Mouse (Mus musculus): ENCODE results near the gene Spta1. TPM values are rescaled to one million over a fixed set of nuclear protein-coding genes. Genes with fewer than 3 reads are reported as not detected.

The Spta1 gene
- polyA plus RNA-seq, 1 experiment from 2014 or later = 0.14 TPM

GRCm38 (mm10) chr1:174204699-174205098, 32.1 kb downstream of the Spta1 start:
- 80% methylated on average over 7 of the region's 7 CpGs for WGBS
- no peaks in the 10 kb centered on the region for H3K9me3 ChIP-seq
- H3K36me3 ChIP-seq = no peaks in the 10 kb centered on the region
- H3K27ac ChIP-seq (replicated peaks) = no peak overlapping the region
- H3K4me2 ChIP-seq = no peak overlapping the region
- H3K4me1 ChIP-seq (replicated peaks) = no peaks in the 10 kb centered on the region
- H3K4me3 ChIP-seq = no peak overlapping the region
- no peaks in the 10 kb centered on the region for H3K27me3 ChIP-seq
- H3K9ac ChIP-seq = no peak overlapping the region
- no peak for ATAC-seq (ENCODE audit: low read depth)

- no peaks in the 10 kb centered on the region for H3K9me3 ChIP-seq
These were observed 39.7 kb downstream of the Spta1 start for GRCm38 (mm10) chr1:174212286-174212685.

GRCm38 (mm10) chr1:174215270-174216038, 42.9 kb downstream of the Spta1 start:
- no peak overlapping the region for H3K9ac ChIP-seq
- ATAC-seq (ENCODE audit: low read depth) = no peak
- H3K4me1 ChIP-seq (replicated peaks) = no peaks in the 10 kb centered on the region
- H3K4me3 ChIP-seq = no peak overlapping the region
- H3K27ac ChIP-seq (replicated peaks) = no peak overlapping the region
- H3K27me3 ChIP-seq = no peaks in the 10 kb centered on the region
- no peaks in the 10 kb centered on the region for H3K36me3 ChIP-seq
- 84% methylated on average over 8 of the region's 8 CpGs for WGBS
- no peak overlapping the region for H3K4me2 ChIP-seq
- no peaks in the 10 kb centered on the region for H3K9me3 ChIP-seq

More at GRCm38 (mm10) chr1:174212286-174212685, 39.7 kb downstream of the Spta1 start:
- 85% methylated on average over 5 of the region's 5 CpGs for WGBS
- no peaks in the 10 kb centered on the region for H3K36me3 ChIP-seq
- no peak overlapping the region for H3K27ac ChIP-seq (replicated peaks)
- no peaks in the 10 kb centered on the region for H3K4me1 ChIP-seq (replicated peaks)
- ATAC-seq (ENCODE audit: low read depth) = no peak
- H3K9ac ChIP-seq = no peak overlapping the region
- H3K27me3 ChIP-seq = no peaks in the 10 kb centered on the region
- no peak overlapping the region for H3K4me3 ChIP-seq
- no peak overlapping the region for H3K4me2 ChIP-seq

GRCm38 (mm10) chr1:174216528-174217204, 44.1 kb downstream of the Spta1 start:
- 94% methylated on average over 8 of the region's 8 CpGs for WGBS
- H3K9ac ChIP-seq = no peak overlapping the region
- no peaks in the 10 kb centered on the region for H3K9me3 ChIP-seq

GRCm38 (mm10) chr1:174239916-174240315, 67.3 kb downstream of the Spta1 start:
- 96% methylated on average over 4 of the region's 4 CpGs for WGBS
- no peaks in the 10 kb centered on the region for H3K4me1 ChIP-seq (replicated peaks)
- no peak overlapping the region for H3K4me3 ChIP-seq
- no peaks in the 10 kb centered on the region for H3K9me3 ChIP-seq
- no peaks in the 10 kb centered on the region for H3K36me3 ChIP-seq
- ATAC-seq (ENCODE audit: low read depth) = no peak
- H3K9ac ChIP-seq = no peak overlapping the region
- H3K4me2 ChIP-seq = no peak overlapping the region
- H3K27me3 ChIP-seq = no peaks in the 10 kb centered on the region
- H3K27ac ChIP-seq (replicated peaks) = no peak overlapping the region

More at GRCm38 (mm10) chr1:174216528-174217204, 44.1 kb downstream of the Spta1 start:
- H3K4me1 ChIP-seq (replicated peaks) = no peaks in the 10 kb centered on the region
- no peaks in the 10 kb centered on the region for H3K36me3 ChIP-seq
- H3K4me2 ChIP-seq = no peak overlapping the region
- no peak for ATAC-seq (ENCODE audit: low read depth)
- no peak overlapping the region for H3K27ac ChIP-seq (replicated peaks)
- H3K4me3 ChIP-seq = no peak overlapping the region
- H3K27me3 ChIP-seq = no peaks in the 10 kb centered on the region

- H3K4me2 ChIP-seq = no peak overlapping the region
- H3K9me3 ChIP-seq = no peaks in the 10 kb centered on the region
- WGBS = 77% methylated on average over 2 of the region's 2 CpGs
- H3K4me3 ChIP-seq = no peak overlapping the region
- H3K36me3 ChIP-seq = no peaks in the 10 kb centered on the region
- no peak for ATAC-seq (ENCODE audit: low read depth)
- no peak overlapping the region for H3K9ac ChIP-seq
- H3K27ac ChIP-seq (replicated peaks) = no peak overlapping the region
- no peaks in the 10 kb centered on the region for H3K27me3 ChIP-seq
- H3K4me1 ChIP-seq (replicated peaks) = no peaks in the 10 kb centered on the region
These were observed 72.0 kb downstream of the Spta1 start for GRCm38 (mm10) chr1:174244621-174245020.

- 86% methylated on average over 1 of the region's 1 CpGs for WGBS
- Histone ChIP-seq H3K36me3 (no peaks in the 10 kb centered on the region), H3K27ac (replicated peaks) (no peak overlapping the region), H3K4me2 (no peak overlapping the region), H3K4me3 (no peak overlapping the region), H3K4me1 (replicated peaks) (no peaks in the 10 kb centered on the region), H3K27me3 (no peaks in the 10 kb centered on the region), H3K9me3 (no peaks in the 10 kb centered on the region), H3K9ac (no peak overlapping the region)
- no peak for ATAC-seq (ENCODE audit: low read depth)
These were observed 73.5 kb downstream of the Spta1 start for GRCm38 (mm10) chr1:174246080-174246479.

GRCm38 (mm10) chr1:174247170-174247569, 74.6 kb downstream of the Spta1 start:
- Histone ChIP-seq H3K27me3 (no peaks in the 10 kb centered on the region), H3K9me3 (no peaks in the 10 kb centered on the region), H3K27ac (replicated peaks) (no peak overlapping the region), H3K4me2 (no peak overlapping the region), H3K36me3 (no peaks in the 10 kb centered on the region), H3K4me1 (replicated peaks) (no peaks in the 10 kb centered on the region), H3K4me3 (no peak overlapping the region), H3K9ac (no peak overlapping the region)
- no peak for ATAC-seq (ENCODE audit: low read depth)
- WGBS = 92% methylated on average over 6 of the region's 6 CpGs

- H3K9me3 ChIP-seq = no peaks in the 10 kb centered on the region
- H3K4me2 ChIP-seq = no peak overlapping the region
- H3K4me3 ChIP-seq = no peak overlapping the region
- no peak for ATAC-seq (ENCODE audit: low read depth)
- no peaks in the 10 kb centered on the region for H3K4me1 ChIP-seq (replicated peaks)
- H3K27me3 ChIP-seq = no peaks in the 10 kb centered on the region
- no peak overlapping the region for H3K9ac ChIP-seq
- no peaks in the 10 kb centered on the region for H3K36me3 ChIP-seq
- no peak overlapping the region for H3K27ac ChIP-seq (replicated peaks)
- 84% methylated on average over 2 of the region's 2 CpGs for WGBS
These were observed 77.8 kb downstream of the Spta1 start for GRCm38 (mm10) chr1:174250376-174250775.

- Histone ChIP-seq H3K9me3 (no peaks in the 10 kb centered on the region), H3K4me1 (replicated peaks) (no peaks in the 10 kb centered on the region), H3K27ac (replicated peaks) (no peak within 1 kb of the TSS), H3K4me3 (no peak within 1 kb of the TSS), H3K9ac (no peak within 1 kb of the TSS), H3K4me2 (no peak within 1 kb of the TSS), H3K36me3 (no peaks in the 10 kb centered on the region), H3K27me3 (no peaks in the 10 kb centered on the region)
- no peak for ATAC-seq (ENCODE audit: low read depth)
- WGBS = 77% methylated on average over 3 of the region's 3 CpGs
These were observed 79.4 kb downstream of the Spta1 start, which contains the start of gene Olfr419 for GRCm38 (mm10) chr1:174251961-174252360. Gene Olfr419 (minus strand): TSS chr1:174252061.

GRCm38 (mm10) chr1:174267816-174268215, 95.2 kb downstream of the Spta1 start:
- 86% methylated on average over 4 of the region's 4 CpGs for WGBS
- H3K4me3 ChIP-seq = no peak overlapping the region
- no peak overlapping the region for H3K4me2 ChIP-seq
- no peaks in the 10 kb centered on the region for H3K27me3 ChIP-seq
- ATAC-seq (ENCODE audit: low read depth) = no peak
- H3K36me3 ChIP-seq = no peaks in the 10 kb centered on the region
- H3K9ac ChIP-seq = no peak overlapping the region
- no peaks in the 10 kb centered on the region for H3K4me1 ChIP-seq (replicated peaks)
- no peaks in the 10 kb centered on the region for H3K9me3 ChIP-seq
- no peak overlapping the region for H3K27ac ChIP-seq (replicated peaks)

- no peak overlapping the region for H3K4me2 ChIP-seq
- ATAC-seq (ENCODE audit: low read depth) = no peak
- H3K36me3 ChIP-seq = no peaks in the 10 kb centered on the region
- no peak overlapping the region for H3K9ac ChIP-seq
- no peak overlapping the region for H3K27ac ChIP-seq (replicated peaks)
- H3K4me1 ChIP-seq (replicated peaks) = no peaks in the 10 kb centered on the region
- H3K9me3 ChIP-seq = no peaks in the 10 kb centered on the region
- no peak overlapping the region for H3K4me3 ChIP-seq
- no peaks in the 10 kb centered on the region for H3K27me3 ChIP-seq
- WGBS = 85% methylated on average over 4 of the region's 4 CpGs
These were observed 96.6 kb downstream of the Spta1 start for GRCm38 (mm10) chr1:174269162-174269561.
